Mouse (Mus musculus) cortical plate, adult 2 months (tissue): Measurements from ENCODE around the gene L3mbtl3.

Source experiments
- CTCF ChIP-seq: fragments of 200-500 bp; IDR thresholded peaks from 2 replicates; pipeline ENCODE4 v1.5.1; 2011; ENCODE audit warnings: mild to moderate bottlenecking, control low read depth, low read length; ENCODE audit not compliant: insufficient read depth; ENCODE audit errors: extremely low read depth
- POLR2A ChIP-seq: fragments of 200-500 bp; IDR thresholded peaks from 2 replicates; pipeline ENCODE4 v1.6.1; 2011; ENCODE audit warnings: mild to moderate bottlenecking, low read length, control low read depth; ENCODE audit not compliant: insufficient read depth; ENCODE audit errors: extremely low read depth

- TF ChIP-seq POLR2A: no peak
- no peak for TF ChIP-seq CTCF
Observed at GRCm38 (mm10) chr10:26226734-26227133, 149.0 kb downstream of the L3mbtl3 start.
